Mouse (Mus musculus): ENCODE measurements at regions not wholly inside any gene's neighbourhood (a gene's known extent, or its start where the extent isn't known, plus 50 kb on each side); places are given as distances from the start of the nearest gene placed in this dataset.

DNA sequence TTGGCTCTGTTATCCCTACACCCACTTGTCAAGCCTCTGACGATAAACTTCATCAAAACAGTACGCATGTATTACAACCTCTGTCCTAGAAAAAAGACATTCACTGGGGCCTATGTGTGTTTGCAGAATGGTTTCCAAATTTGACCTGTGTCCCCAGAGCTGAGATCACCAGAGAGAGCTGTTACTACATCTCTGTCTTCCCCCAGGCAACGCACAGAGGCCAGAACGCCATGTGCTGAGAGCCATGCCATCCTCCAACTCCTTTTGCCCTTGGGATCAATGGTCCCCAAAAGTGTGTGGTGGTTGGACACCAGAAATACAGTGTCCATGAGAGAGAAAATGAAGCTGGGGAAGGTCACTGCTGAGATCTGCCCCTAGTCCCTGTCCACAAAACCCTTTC, 137.1 kb downstream of the Tomm20 start:
- DNase-seq, result no peak

DNA sequence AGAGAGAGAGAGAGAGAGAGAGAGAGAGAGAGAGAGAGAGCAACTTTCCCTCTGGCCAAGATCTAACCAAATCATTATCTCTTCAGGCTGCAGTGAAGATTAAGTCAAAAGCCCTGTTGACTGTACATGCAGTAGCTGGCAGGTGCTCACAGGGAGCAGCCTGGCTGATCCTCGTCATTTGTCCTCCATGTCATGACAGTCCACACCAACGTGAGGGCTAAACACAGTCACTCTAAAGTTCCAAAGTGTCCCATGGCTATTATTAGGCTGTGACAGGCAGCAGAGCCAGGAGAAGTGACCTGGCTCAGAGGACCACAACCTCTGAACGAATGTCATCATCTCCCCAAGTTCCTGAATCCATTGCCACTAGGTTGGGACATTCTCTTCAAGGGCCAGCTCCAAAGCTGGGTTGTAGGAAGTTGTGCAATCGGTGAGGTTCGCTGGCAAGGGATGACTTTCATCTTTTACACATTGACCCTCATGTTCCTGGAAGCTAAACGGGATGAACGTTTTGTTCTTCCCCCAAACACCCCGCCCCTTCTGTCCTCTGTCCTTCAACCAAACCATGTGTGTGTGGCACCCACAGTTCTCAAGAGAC, 138.4 kb downstream of the Tomm20 start:
- DNase-seq, result no peak

GRCm38 (mm10) chr8:126806591-126806990, 139.1 kb downstream of the Tomm20 start:
- no peak for DNase-seq

DNA sequence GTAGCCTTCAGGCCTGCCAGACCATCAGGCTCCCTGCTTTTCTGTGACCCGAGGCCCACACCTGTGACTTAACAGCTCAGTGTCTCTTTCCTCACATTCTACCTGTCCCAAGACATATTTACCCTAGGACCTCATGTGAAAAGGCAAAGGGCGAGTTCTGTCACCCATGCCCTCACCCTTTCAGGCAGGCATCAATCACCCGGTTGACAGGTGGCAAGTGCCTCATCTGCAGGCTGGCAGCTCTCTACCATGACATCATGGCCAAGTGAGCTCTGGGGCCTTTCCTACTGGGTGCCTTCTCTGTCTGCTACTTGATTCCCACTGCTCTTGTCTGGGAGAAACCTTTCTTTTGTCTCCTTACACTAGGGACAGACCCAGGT, 139.5 kb downstream of the Tomm20 start:
- DNase-seq, result no peak

- no peak for DNase-seq
These were observed 140.1 kb downstream of the Tomm20 start for GRCm38 (mm10) chr8:126805365-126806180.

- DNase-seq, result no peak
These were observed 141.5 kb downstream of the Tomm20 start for GRCm38 (mm10) chr8:126804115-126804514.

- no peak for DNase-seq
These were observed 143.0 kb downstream of the Tomm20 start for GRCm38 (mm10) chr8:126802641-126803040.

DNA sequence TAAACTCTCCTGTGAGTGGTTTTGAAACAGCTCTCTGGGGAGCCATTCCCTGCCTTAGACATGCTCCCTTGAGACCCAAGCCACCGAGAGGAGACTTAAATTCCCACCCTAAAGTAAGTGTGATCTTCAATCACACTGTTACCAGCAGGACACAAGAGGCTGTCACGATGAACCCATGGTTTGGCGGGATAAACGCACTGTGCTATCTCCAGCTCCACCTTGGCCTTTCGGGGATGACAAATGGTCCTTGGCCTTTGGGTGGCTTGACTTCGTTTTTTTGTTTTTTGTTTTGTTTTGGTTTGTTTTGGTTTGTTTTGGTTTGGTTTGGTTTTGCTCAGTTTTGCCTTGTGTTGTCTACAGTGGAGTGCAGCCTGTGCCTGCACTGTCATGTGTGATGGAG, 144.7 kb downstream of the Tomm20 start:
- DNase-seq, result no peak

DNA sequence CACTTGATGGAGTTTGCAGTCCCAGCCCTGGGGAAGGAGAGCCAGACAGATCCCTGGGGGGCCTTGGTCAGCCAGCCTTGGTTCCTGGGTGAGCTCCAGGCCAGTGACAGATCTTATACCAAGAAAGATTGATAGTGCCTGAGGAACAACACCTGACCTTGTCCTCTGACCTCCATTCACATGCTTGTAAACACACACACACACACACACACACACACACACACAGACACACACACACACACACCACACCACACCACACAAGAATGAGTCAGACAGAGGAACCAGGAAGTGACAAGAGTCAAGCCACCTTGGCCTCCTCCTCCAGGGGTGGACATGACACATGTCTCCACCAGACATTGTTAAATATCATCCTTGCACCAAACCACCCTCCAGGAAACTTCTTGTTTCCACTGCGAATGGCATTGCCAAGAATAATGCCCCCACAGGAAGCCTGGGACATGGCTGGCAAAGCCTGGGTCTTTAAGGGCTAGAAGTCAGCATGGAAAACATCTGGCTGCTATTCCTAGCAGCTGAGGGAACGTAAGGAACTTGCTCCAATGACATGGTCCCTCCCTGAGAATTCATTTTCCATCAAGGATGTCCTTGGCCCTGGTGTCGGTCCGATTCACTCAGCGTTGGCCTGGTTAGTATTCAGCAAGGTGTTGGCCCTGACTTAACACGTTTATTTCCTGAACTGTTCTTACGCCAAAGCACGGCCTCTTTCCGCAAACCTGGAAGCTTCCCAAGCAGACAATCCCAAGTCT, 147.9 kb downstream of the Tomm20 start:
- no peak for DNase-seq

DNA sequence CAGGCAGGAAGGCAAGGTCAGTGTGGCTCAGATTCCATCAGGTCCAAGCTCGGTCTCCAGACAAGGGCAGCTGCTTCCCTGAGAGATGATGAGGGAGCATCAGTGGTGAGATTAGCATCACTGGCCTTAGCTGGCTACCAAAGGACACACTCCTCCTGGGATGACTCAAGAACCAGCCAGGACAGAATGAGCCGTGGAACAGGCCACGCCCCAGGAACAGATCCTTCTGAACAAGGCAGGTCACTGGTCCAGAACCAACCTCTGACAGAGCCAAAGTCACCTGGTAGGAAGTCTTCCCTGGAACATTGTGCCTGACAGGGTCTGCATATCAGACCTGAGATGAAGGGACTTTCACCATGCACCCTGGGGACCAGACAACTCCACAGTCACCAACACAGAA, 152.0 kb downstream of the Tomm20 start:
- DNase-seq, result no peak

GRCm38 (mm10) chr8:126791069-126791468, 154.6 kb downstream of the Tomm20 start:
- no peak for DNase-seq

- DNase-seq, result no peak
These were observed 155.4 kb downstream of the Tomm20 start for GRCm38 (mm10) chr8:126790214-126790613.

GRCm38 (mm10) chr8:126789076-126789475, 156.6 kb downstream of the Tomm20 start:
- no peak for DNase-seq

GRCm38 (mm10) chr8:126788669-126789068, 157.0 kb downstream of the Tomm20 start:
- DNase-seq, result no peak

GRCm38 (mm10) chr8:126787398-126787797, 158.2 kb downstream of the Tomm20 start:
- no peak for DNase-seq

DNA sequence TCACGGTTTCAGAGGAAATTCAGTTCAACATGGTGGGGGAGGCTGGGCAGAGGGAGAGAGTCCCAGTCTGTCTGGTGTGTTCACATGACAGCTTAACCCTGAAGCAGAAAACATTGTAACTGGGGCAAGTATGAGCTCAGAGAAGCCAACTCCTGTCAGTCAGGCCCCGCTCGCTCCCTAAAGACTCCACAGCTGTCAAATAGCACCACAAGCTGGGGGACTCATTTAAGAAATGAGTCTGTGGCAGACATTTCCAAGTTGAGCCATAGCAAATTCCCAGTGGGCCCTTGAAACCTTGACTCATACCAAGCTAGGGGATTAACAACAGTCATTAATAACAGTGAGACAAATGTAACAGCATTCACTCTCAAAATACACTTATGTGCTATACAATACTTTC, 160.4 kb downstream of the Tomm20 start:
- DNase-seq, result no peak

GRCm38 (mm10) chr8:126784604-126785003, 161.0 kb downstream of the Tomm20 start:
- DNase-seq, result no peak

GRCm38 (mm10) chr8:126783703-126784440, 161.8 kb downstream of the Tomm20 start:
- no peak for DNase-seq

- no peak for DNase-seq
These were observed 167.0 kb downstream of the Tomm20 start for GRCm38 (mm10) chr8:126778673-126779072.

- no peak for DNase-seq
These were observed 167.5 kb downstream of the Tomm20 start for GRCm38 (mm10) chr8:126778131-126778530.

DNA sequence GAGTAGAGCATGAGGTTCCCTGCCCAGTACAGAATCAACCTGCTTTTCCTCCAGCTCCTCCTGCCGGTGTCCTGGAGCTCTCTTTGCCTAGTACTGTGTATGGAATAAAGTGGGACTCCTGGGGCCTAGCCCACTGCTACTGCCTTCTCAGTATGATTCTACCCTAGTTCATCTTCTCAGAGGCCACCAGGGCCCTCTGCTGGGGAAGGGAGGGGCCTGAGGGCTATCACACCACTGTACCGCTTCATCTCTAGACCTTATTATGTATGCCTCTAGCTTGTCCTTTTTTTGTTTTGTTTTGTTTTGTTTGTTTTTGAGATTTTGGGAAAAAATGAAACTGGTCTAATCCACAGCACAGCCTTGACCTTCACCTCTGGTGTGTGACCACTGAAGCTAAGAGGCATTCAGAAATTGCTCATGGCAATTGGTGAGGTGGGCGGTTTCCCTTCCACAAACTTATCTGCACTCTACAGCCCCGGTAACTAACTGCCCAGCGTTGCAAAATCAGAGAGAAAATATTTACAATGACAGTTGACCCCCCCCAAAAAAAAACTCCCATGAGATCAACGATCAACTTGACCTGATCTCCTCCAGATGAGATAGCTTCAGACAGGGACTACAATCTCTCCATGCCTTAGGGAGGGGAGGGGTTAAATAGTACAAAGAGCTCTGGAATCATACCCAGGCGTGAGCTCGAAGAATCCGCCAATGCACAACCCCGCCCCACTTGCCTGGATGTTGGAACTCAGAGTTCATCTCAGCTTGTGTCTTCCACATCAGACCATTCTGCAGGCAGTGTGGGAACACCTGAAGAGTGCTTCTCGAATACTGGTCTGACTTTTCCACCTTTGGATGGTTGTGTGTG, 168.8 kb downstream of the Tomm20 start:
- DNase-seq, result no peak

DNA sequence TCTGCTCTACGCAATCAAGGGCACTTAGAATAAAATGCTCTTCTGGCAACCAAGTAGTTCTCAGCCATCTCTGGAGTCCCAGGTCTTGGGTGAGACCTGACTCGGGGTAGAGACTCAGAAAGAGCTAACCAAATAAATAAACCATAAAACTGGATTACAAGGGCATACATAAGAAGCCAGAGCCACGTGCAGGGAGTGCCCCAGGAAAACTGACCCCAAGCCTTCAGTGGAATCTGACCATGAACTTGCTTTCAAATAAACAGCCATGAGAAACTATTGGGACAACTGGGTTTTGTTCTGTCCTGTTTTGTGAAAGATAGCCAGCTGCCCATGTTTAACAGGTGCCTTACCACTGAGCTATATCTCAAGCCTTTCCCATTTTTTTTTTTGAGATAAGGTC, 170.3 kb downstream of the Tomm20 start:
- no peak for DNase-seq

All from gastrocnemius, postnatal 10 days (tissue).